Mouse (Mus musculus) cerebellum, adult 2 months (tissue): ENCODE results near the gene Msantd1.

ENCODE experiments used
- CTCF ChIP-seq: fragments of 200-500 bp; IDR thresholded peaks from 2 replicates; pipeline ENCODE4 v1.5.1; 2011; ENCODE audit warnings: low read depth, mild to moderate bottlenecking, control low read depth, low read length, moderate library complexity, borderline replicate concordance; ENCODE audit not compliant: insufficient read depth
- POLR2A ChIP-seq: fragments of 200-500 bp; IDR thresholded peaks from 2 replicates; pipeline ENCODE4 v1.6.1; 2011; ENCODE audit warnings: low read length, control low read depth, borderline replicate concordance; ENCODE audit not compliant: insufficient read depth

- TF ChIP-seq POLR2A (no peak), CTCF (no peak)
Observed at GRCm38 (mm10) chr5:34968386-34968785, 60.6 kb downstream of the Msantd1 start.
